8 mouse cellular contexts compared by ENCODE assay signal in the genomic region with DNA sequence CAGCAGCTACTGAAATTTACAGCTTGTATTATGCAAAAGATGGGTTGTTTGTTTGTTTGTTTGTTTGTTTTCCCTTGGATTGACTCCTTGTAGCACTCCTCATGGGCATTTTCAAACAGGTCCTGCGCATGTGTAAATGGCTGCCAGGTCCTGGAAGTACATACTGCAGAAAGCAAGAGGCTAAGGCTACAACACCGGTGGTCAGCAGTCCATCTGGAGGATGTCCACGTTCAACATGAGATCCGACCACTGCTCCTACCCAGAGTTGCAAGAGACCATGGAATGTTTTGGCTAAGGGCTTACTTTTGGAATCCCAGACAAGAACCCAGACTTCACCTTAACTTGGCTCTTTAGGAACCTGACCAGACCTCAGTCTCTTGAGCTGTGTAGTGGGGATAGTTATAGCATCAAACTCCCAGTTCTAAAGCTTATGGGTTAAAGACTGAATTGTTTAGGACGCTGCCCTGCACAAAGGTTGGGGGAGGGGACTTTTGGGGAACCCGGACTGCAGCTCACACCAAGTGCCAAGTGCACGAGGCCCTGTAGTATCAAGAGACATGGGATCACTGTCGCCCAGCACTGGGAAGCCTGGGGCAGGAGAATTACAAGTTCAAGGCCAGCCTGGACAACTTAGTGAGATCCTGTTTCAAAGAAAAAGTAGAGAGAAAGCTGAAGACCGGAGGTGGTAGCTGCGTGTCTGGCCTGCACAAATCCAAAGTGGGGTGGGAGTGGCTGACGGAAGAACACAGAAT. TPM values are rescaled to one million over a fixed set of nuclear protein-coding genes. Genes with fewer than 3 reads are reported as not detected.
DNase-seq lines count a peak whose midpoint lies in the region; ATAC-seq lines count a peak whose summit lies in the region.

No protein-coding gene starts in this region.

- ATAC-seq in neural tube, embryonic 11.5 days (ENCODE audit: insufficient read depth, low FRiP score, low TSS enrichment), result no peak
- no peak for ATAC-seq in forebrain, embryonic 11.5 days (replicated peaks; ENCODE audit: low FRiP score)
- ATAC-seq in limb, embryonic 15.5 days (ENCODE audit: insufficient number of reproducible peaks, low FRiP score, low TSS enrichment, low read depth), result no peak
- no peak for ATAC-seq in stomach, embryonic 15.5 days (ENCODE audit: insufficient read depth, low FRiP score, low read depth)

- H3K9me3 ChIP-seq in neural tube, embryonic 11.5 days (ENCODE audit: control insufficient read depth, low read length), result no peaks in the 10 kb centered on the region
- no peaks in the 10 kb centered on the region for H3K9me3 ChIP-seq in forebrain, embryonic 11.5 days (ENCODE audit: control insufficient read depth, low read length)
- H3K9me3 ChIP-seq in limb, embryonic 15.5 days, result no peaks in the 10 kb centered on the region
- no peaks in the 10 kb centered on the region for H3K9me3 ChIP-seq in stomach, embryonic 15.5 days

- H3K4me2 ChIP-seq in neural tube, embryonic 11.5 days (ENCODE audit: low read depth), result peak overlapping the region; percentile 97
- peak overlapping the region; percentile 76 for H3K4me2 ChIP-seq in forebrain, embryonic 11.5 days (ENCODE audit: low read depth, low read length, severe bottlenecking)
- H3K4me2 ChIP-seq in limb, embryonic 15.5 days, result peak overlapping the region; percentile 95
- H3K4me2 ChIP-seq in stomach, embryonic 15.5 days, result peak overlapping the region; percentile 95

- 0 out of 2 replicates have a peak, but pooled peaks cover 8% of the 10 kb centered on the region for H3K4me1 ChIP-seq in neural tube, embryonic 11.5 days (ENCODE audit: control insufficient read depth, insufficient read depth, low read length)
- peaks cover 7% of the 10 kb centered on the region; the same call in 1 of the 2 replicates for H3K4me1 ChIP-seq in forebrain, embryonic 11.5 days (replicated peaks; ENCODE audit: control insufficient read depth, insufficient read depth, low read length)
- H3K4me1 ChIP-seq in limb, embryonic 15.5 days, result peaks cover 26% of the 10 kb centered on the region
- H3K4me1 ChIP-seq in stomach, embryonic 15.5 days, result peaks cover 6% of the 10 kb centered on the region; the same call in 1 of the 2 replicates

- no peaks in the 10 kb centered on the region for H3K36me3 ChIP-seq in neural tube, embryonic 11.5 days (ENCODE audit: control insufficient read depth, insufficient read depth, low read length)
- H3K36me3 ChIP-seq in forebrain, embryonic 11.5 days (ENCODE audit: control insufficient read depth, insufficient read depth, low read length), result no peaks in the 10 kb centered on the region
- H3K36me3 ChIP-seq in limb, embryonic 15.5 days, result no peaks in the 10 kb centered on the region
- H3K36me3 ChIP-seq in stomach, embryonic 15.5 days, result no peaks in the 10 kb centered on the region

- no peak for DNase-seq in neural tube, embryonic 11.5 days (ENCODE audit: low spot score)
- DNase-seq in neural tube, embryonic 10.5 days (ENCODE audit: extremely low spot score, low spot score), result no peak
- no peak for DNase-seq in forebrain, embryonic 11.5 days (ENCODE audit: low spot score)
- DNase-seq in right cerebral cortex, adult 18-20 months, result no peak
- no peak for DNase-seq in ovary, adult 18-20 months (ENCODE audit: low spot score)
- no peak for DNase-seq in cerebellum, adult 9-10 months

- no peak overlapping the region for H3K27ac ChIP-seq in neural tube, embryonic 11.5 days (ENCODE audit: low read depth, low read length)
- H3K27ac ChIP-seq in forebrain, embryonic 11.5 days (ENCODE audit: low read depth, low read length), result no peak overlapping the region
- no peak overlapping the region for H3K27ac ChIP-seq in limb, embryonic 15.5 days
- no peak overlapping the region for H3K27ac ChIP-seq in stomach, embryonic 15.5 days

- H3K9ac ChIP-seq in neural tube, embryonic 11.5 days (ENCODE audit: low read length), result 0 out of 2 replicates have a peak overlapping the region, but pooled peaks have one; percentile 78
- H3K9ac ChIP-seq in forebrain, embryonic 11.5 days (ENCODE audit: low read length), result no peak overlapping the region; the same call in 1 of the 2 replicates
- no peak overlapping the region for H3K9ac ChIP-seq in limb, embryonic 15.5 days
- no peak overlapping the region for H3K9ac ChIP-seq in stomach, embryonic 15.5 days

- H3K27me3 ChIP-seq in neural tube, embryonic 11.5 days (ENCODE audit: control insufficient read depth, insufficient read depth, low read length), result 0 out of 2 replicates have a peak, but pooled peaks cover 2% of the 10 kb centered on the region
- H3K27me3 ChIP-seq in forebrain, embryonic 11.5 days (ENCODE audit: control insufficient read depth, insufficient read depth, low read length), result no peaks in the 10 kb centered on the region
- no peaks in the 10 kb centered on the region for H3K27me3 ChIP-seq in limb, embryonic 15.5 days
- no peaks in the 10 kb centered on the region for H3K27me3 ChIP-seq in stomach, embryonic 15.5 days (replicated peaks)

- 68% methylated on average over 11 of the region's 11 CpGs for WGBS in neural tube, embryonic 11.5 days
- 72% methylated on average over 11 of the region's 11 CpGs for WGBS in forebrain, embryonic 11.5 days
- WGBS in limb, embryonic 15.5 days, result 53% methylated on average over 11 of the region's 11 CpGs
- 56% methylated on average over 11 of the region's 11 CpGs for WGBS in stomach, embryonic 15.5 days

- H3K4me3 ChIP-seq in neural tube, embryonic 11.5 days (ENCODE audit: low read depth, low read length), result peak overlapping the region; percentile 72; the same call in 1 of the 2 replicates
- H3K4me3 ChIP-seq in forebrain, embryonic 11.5 days (ENCODE audit: low read depth, low read length), result peak overlapping the region; percentile 59
- H3K4me3 ChIP-seq in limb, embryonic 15.5 days, result peak overlapping the region; percentile 78
- H3K4me3 ChIP-seq in stomach, embryonic 15.5 days (replicated peaks), result peak overlapping the region; percentile 70

RNA-seq across cellular contexts. Expression of a gene that starts 1.4 kb away (rescaled TPM):
- polyA plus RNA-seq in neural tube, embryonic 11.5 days (2014; fragmentation: Nextera tagmentation; extraction: Ambion mirVana), result 53.4 and 71.2 TPM in 2 replicates
- polyA plus RNA-seq in forebrain, embryonic 11.5 days (2014; fragmentation: Nextera tagmentation; extraction: Ambion mirVana), result 53.7 and 58.4 TPM in 2 replicates
- polyA plus RNA-seq in limb, embryonic 15.5 days (2015; fragmentation: Nextera tagmentation; extraction: Ambion mirVana), result 249 and 251 TPM in 2 replicates
- 196 and 206 TPM in 2 replicates for polyA plus RNA-seq in stomach, embryonic 15.5 days (2015; fragmentation: Nextera tagmentation; extraction: Ambion mirVana)

RNA-seq across cellular contexts. Expression of a gene that starts 26.5 kb away (rescaled TPM):
- polyA plus RNA-seq in neural tube, embryonic 11.5 days (2014; fragmentation: Nextera tagmentation; extraction: Ambion mirVana), result 1.3 and 1.7 TPM in 2 replicates
- 1.5 and 1.9 TPM in 2 replicates for polyA plus RNA-seq in forebrain, embryonic 11.5 days (2014; fragmentation: Nextera tagmentation; extraction: Ambion mirVana)
- polyA plus RNA-seq in limb, embryonic 15.5 days (2015; fragmentation: Nextera tagmentation; extraction: Ambion mirVana), result 1.8 and 3.1 TPM in 2 replicates
- polyA plus RNA-seq in stomach, embryonic 15.5 days (2015; fragmentation: Nextera tagmentation; extraction: Ambion mirVana), result 2.3 and 3.6 TPM in 2 replicates

RNA-seq across cellular contexts. Expression of a gene that starts 46.5 kb away (rescaled TPM):
- 62.6 and 65.3 TPM in 2 replicates for polyA plus RNA-seq in neural tube, embryonic 11.5 days (2014; fragmentation: Nextera tagmentation; extraction: Ambion mirVana)
- 58.2 and 62.2 TPM in 2 replicates for polyA plus RNA-seq in forebrain, embryonic 11.5 days (2014; fragmentation: Nextera tagmentation; extraction: Ambion mirVana)
- 47.9 and 56.1 TPM in 2 replicates for polyA plus RNA-seq in limb, embryonic 15.5 days (2015; fragmentation: Nextera tagmentation; extraction: Ambion mirVana)
- 46.7 and 48.9 TPM in 2 replicates for polyA plus RNA-seq in stomach, embryonic 15.5 days (2015; fragmentation: Nextera tagmentation; extraction: Ambion mirVana)

RNA-seq across cellular contexts. Expression of a gene that starts 47.0 kb away (rescaled TPM):
- 2.2 and 3.5 TPM in 2 replicates for polyA plus RNA-seq in neural tube, embryonic 11.5 days (2014; fragmentation: Nextera tagmentation; extraction: Ambion mirVana)
- polyA plus RNA-seq in forebrain, embryonic 11.5 days (2014; fragmentation: Nextera tagmentation; extraction: Ambion mirVana), result 2.0 and 3.4 TPM in 2 replicates
- 1.5 TPM in 2 replicates for polyA plus RNA-seq in limb, embryonic 15.5 days (2015; fragmentation: Nextera tagmentation; extraction: Ambion mirVana)
- 1.4 TPM in 2 replicates for polyA plus RNA-seq in stomach, embryonic 15.5 days (2015; fragmentation: Nextera tagmentation; extraction: Ambion mirVana)

RNA-seq across cellular contexts. Expression of a gene that starts 47.0 kb away (rescaled TPM):
- polyA plus RNA-seq in neural tube, embryonic 11.5 days (2014; fragmentation: Nextera tagmentation; extraction: Ambion mirVana), result not detected in 2 replicates
- polyA plus RNA-seq in forebrain, embryonic 11.5 days (2014; fragmentation: Nextera tagmentation; extraction: Ambion mirVana), result not detected in 2 replicates
- not detected in 2 replicates for polyA plus RNA-seq in limb, embryonic 15.5 days (2015; fragmentation: Nextera tagmentation; extraction: Ambion mirVana)
- not detected in 2 replicates for polyA plus RNA-seq in stomach, embryonic 15.5 days (2015; fragmentation: Nextera tagmentation; extraction: Ambion mirVana)
